9 mouse cellular contexts compared by ENCODE assay signal in genomic region chr14:60486278-60486935, GRCm38 (mm10).
DNase-seq lines count a peak whose midpoint lies in the region; ATAC-seq and TF ChIP-seq lines count a peak whose summit lies in the region.
"Had no signal": no experiment of that assay in that cellular context is flagged by ENCODE, and none has a peak within 500 bp of the region (broad histone marks: within the 10 kb centered on the region; RNA-seq: fewer than 3 reads in every experiment).

No protein-coding gene starts in this region.

- WGBS in forebrain, postnatal 0 days = 5% methylated on average over 9 of the region's 9 CpGs
- 4% methylated on average over 9 of the region's 9 CpGs for WGBS in limb, embryonic 13.5 days

- no peaks in the 10 kb centered on the region for H3K27me3 ChIP-seq in forebrain, postnatal 0 days (ENCODE audit: insufficient read depth, low read length)
- H3K27me3 ChIP-seq in limb, embryonic 13.5 days = peaks cover 21% of the 10 kb centered on the region

- peak; percentile 21 for DNase-seq in kidney, adult 18-20 months
- no peak for DNase-seq in kidney, adult 9 months
- no peak for DNase-seq in forebrain, postnatal 0 days
- peak; percentile 71 for DNase-seq in retina, postnatal 1 day
- no peak for DNase-seq in left cerebral cortex, postnatal 36 days (ENCODE audit: low spot score in 2 of 2)
- DNase-seq in left cerebral cortex, adult 8-10 months (ENCODE audit: low spot score in 2 of 2) = no peak
- no peak for DNase-seq in right cerebral cortex, adult 2 months (ENCODE audit: low spot score in 2 of 2)

- no peak for TF ChIP-seq CTCF in forebrain, postnatal 0 days (IDR thresholded peaks at IDR 0.05; ENCODE audit: low read depth)

- H3K4me3 ChIP-seq in forebrain, postnatal 0 days (ENCODE audit: low read depth, low read length) = no peak overlapping the region
- no peak overlapping the region for H3K4me3 ChIP-seq in limb, embryonic 13.5 days

- H3K9ac ChIP-seq in forebrain, postnatal 0 days = no peak overlapping the region
- no peak overlapping the region for H3K9ac ChIP-seq in limb, embryonic 13.5 days

- no peaks in the 10 kb centered on the region for H3K36me3 ChIP-seq in forebrain, postnatal 0 days (ENCODE audit: insufficient read depth)
- no peaks in the 10 kb centered on the region for H3K36me3 ChIP-seq in limb, embryonic 13.5 days
- H3K36me3 ChIP-seq: G1E had no signal

- H3K4me1 ChIP-seq in forebrain, postnatal 0 days (ENCODE audit: insufficient read depth) = peaks cover 11% of the 10 kb centered on the region
- H3K4me1 ChIP-seq in limb, embryonic 13.5 days = peaks cover 20% of the 10 kb centered on the region

- intact Hi-C loops in left cerebral cortex, postnatal 36 days (cut with DNase I) = no loop called here

- peak overlapping the region; percentile 82 for H3K4me2 ChIP-seq in forebrain, postnatal 0 days (ENCODE audit: low read depth)
- peak overlapping the region; percentile 83 for H3K4me2 ChIP-seq in limb, embryonic 13.5 days (replicated peaks)

- H3K27ac ChIP-seq in forebrain, postnatal 0 days (ENCODE audit: low read depth, low read length) = no peak overlapping the region
- H3K27ac ChIP-seq in limb, embryonic 13.5 days = no peak overlapping the region

- no peaks in the 10 kb centered on the region for H3K9me3 ChIP-seq in forebrain, postnatal 0 days (ENCODE audit: low read length)
- 0 out of 2 replicates have a peak, but pooled peaks cover 6% of the 10 kb centered on the region for H3K9me3 ChIP-seq in limb, embryonic 13.5 days
- H3K9me3 ChIP-seq: G1E had no signal

- ATAC-seq in forebrain, postnatal 0 days = no peak
- ATAC-seq in limb, embryonic 13.5 days (ENCODE audit: low FRiP score, low read depth) = 0 out of 2 replicates have a peak, but pooled peaks have one; percentile 42

Comparison
In these comparisons a context has a peak if more than half of its experiments do, and no peak if none do; other contexts are left out.
1. DNase-seq: peak in kidney, adult 18-20 months (single experiment) and retina, postnatal 1 day (single experiment); none in kidney, adult 9 months (single experiment), forebrain, postnatal 0 days (single experiment), left cerebral cortex, postnatal 36 days (0 of 2), left cerebral cortex, adult 8-10 months (0 of 2) and right cerebral cortex, adult 2 months (0 of 2).